Mouse (Mus musculus): ENCODE data around the gene Ip6k2. TPM values are rescaled to one million over a fixed set of nuclear protein-coding genes. Genes with fewer than 3 reads are reported as not detected.

The Ip6k2 gene
- polyA plus RNA-seq, 1 experiment: 93.8 TPM

DNA sequence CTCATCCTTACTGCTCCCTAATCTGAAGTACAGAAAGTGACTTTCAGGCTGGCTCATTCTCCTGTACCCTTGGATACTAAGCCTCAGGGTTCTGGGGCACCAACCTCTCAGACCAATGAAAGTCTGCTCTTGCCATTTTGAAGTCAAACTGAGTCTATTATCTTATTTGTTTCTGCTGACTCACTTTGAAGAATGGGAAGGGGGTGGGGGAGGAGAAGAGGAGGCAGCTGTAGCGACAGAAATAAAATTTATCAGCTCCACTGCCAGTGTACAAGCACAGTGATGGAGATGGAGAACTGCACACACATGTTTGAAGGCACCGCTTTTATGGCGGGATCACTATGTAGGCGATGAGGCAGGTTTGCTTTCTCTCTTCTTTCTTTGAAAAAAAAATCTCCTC, 6.3 kb upstream of the Ip6k2 start:
- Histone ChIP-seq H3K27ac (ENCODE audit: insufficient read depth, low read length) (no peak overlapping the region), H3K4me3 (ENCODE audit: insufficient read depth, low read length) (no peak overlapping the region), H3K4me1 (ENCODE audit: control insufficient read depth, insufficient read depth, low read length) (no peaks in the 10 kb centered on the region)
- TF ChIP-seq POLR2A (IDR thresholded peaks at IDR 0.05; ENCODE audit: low read depth, low read length) (no peak), CTCF (IDR thresholded peaks at IDR 0.05; ENCODE audit: borderline replicate concordance, insufficient read depth, low read length) (no peak)

GRCm38 (mm10) chr9:108780959-108781358, 2.6 kb upstream of the Ip6k2 start:
- Histone ChIP-seq H3K27ac (ENCODE audit: insufficient read depth, low read length) (no peak overlapping the region), H3K4me1 (ENCODE audit: control insufficient read depth, insufficient read depth, low read length) (peaks cover 2% of the 10 kb centered on the region), H3K4me3 (ENCODE audit: insufficient read depth, low read length) (no peak overlapping the region)
- TF ChIP-seq POLR2A (IDR thresholded peaks at IDR 0.05; ENCODE audit: low read depth, low read length): no peak
- TF ChIP-seq CTCF (IDR thresholded peaks at IDR 0.05; ENCODE audit: borderline replicate concordance, insufficient read depth, low read length): no peak

DNA sequence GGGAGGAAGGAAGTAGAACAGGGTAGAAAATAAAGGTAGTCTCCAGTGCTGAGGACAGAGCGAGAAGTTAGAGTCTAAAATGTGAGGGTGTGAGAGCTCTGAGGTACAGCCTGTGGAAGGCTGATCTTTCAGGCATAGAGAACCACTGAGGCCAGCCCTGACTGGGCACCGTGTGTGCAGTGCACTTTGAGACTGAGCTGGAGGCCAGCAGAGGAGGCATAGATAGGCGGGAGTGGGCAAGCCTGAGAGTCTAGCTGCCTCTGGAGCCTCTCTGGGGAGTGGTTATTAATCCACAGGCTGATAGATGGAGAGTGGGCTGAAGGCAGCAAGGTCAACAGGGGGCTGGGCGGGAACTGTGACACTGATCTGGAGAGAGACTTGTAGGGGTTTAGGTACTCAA, 1.7 kb upstream of the Ip6k2 start:
- peaks cover 6% of the 10 kb centered on the region for H3K4me1 ChIP-seq (ENCODE audit: control insufficient read depth, insufficient read depth, low read length)
- TF ChIP-seq POLR2A (IDR thresholded peaks at IDR 0.05; ENCODE audit: low read depth, low read length): no peak
- TF ChIP-seq CTCF (IDR thresholded peaks at IDR 0.05; ENCODE audit: borderline replicate concordance, insufficient read depth, low read length): no peak
- H3K27ac ChIP-seq (ENCODE audit: insufficient read depth, low read length): no peak overlapping the region
- H3K4me3 ChIP-seq (ENCODE audit: insufficient read depth, low read length): no peak overlapping the region

GRCm38 (mm10) chr9:108782836-108783547, 604 bp upstream of the Ip6k2 start:
- H3K27ac ChIP-seq (ENCODE audit: insufficient read depth, low read length): no peak overlapping the region
- H3K4me3 ChIP-seq (ENCODE audit: insufficient read depth, low read length): peak overlapping the region; percentile 28
- peaks cover 9% of the 10 kb centered on the region for H3K4me1 ChIP-seq (ENCODE audit: control insufficient read depth, insufficient read depth, low read length)
- TF ChIP-seq CTCF (IDR thresholded peaks at IDR 0.05; ENCODE audit: borderline replicate concordance, insufficient read depth, low read length) (no peak), POLR2A (IDR thresholded peaks at IDR 0.05; ENCODE audit: low read depth, low read length) (no peak)

DNA sequence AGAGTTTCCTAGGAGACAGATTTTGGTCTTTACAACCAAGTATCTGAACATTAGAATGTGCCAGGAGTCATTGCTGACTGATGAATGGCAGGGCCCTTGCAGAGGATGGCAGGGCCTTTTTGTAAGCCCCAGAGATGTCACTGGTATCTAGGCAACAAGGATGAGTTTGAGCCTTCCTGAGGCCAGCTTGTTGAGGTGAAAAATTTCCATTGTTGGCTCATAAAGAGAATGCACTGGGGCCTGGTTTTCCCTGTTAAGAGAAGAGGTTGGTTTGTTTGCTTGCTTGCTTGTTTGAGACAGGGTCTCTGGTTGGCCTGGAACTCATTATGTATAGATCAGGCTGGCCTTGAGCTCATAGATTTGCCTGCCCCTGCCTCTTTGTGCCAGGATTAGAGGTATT, 1.8 kb downstream of the Ip6k2 start:
- Histone ChIP-seq H3K4me1 (ENCODE audit: control insufficient read depth, insufficient read depth, low read length) (peaks cover 9% of the 10 kb centered on the region), H3K4me3 (ENCODE audit: insufficient read depth, low read length) (peak overlapping the region; percentile 27; the same call in 1 of the 2 replicates), H3K27ac (ENCODE audit: insufficient read depth, low read length) (no peak overlapping the region)
- no peak for TF ChIP-seq POLR2A (IDR thresholded peaks at IDR 0.05; ENCODE audit: low read depth, low read length)
- no peak for TF ChIP-seq CTCF (IDR thresholded peaks at IDR 0.05; ENCODE audit: borderline replicate concordance, insufficient read depth, low read length)

DNA sequence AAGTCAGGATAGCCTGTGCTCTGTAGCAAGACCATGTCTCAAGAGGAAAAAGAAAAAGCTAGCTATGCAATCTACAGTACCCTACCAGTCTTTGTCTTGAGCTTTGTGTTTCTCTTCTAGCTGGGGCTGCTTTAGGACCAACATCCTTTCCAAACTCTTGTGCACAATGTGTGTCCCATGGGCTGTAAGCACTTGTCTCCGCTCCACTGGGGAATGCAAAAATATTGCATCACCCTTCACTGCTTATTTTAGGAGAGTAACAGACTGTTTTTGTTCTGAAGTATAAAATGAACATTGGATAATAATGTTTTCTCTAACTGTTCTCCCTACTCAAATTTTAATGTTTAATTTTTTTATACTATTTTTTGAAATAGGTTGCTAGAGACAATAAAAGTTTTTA, 2.9 kb downstream of the Ip6k2 start:
- peaks cover 9% of the 10 kb centered on the region for H3K4me1 ChIP-seq (ENCODE audit: control insufficient read depth, insufficient read depth, low read length)
- no peak for TF ChIP-seq CTCF (IDR thresholded peaks at IDR 0.05; ENCODE audit: borderline replicate concordance, insufficient read depth, low read length)
- no peak for TF ChIP-seq POLR2A (IDR thresholded peaks at IDR 0.05; ENCODE audit: low read depth, low read length)
- H3K4me3 ChIP-seq (ENCODE audit: insufficient read depth, low read length): no peak overlapping the region
- H3K27ac ChIP-seq (ENCODE audit: insufficient read depth, low read length): no peak overlapping the region

GRCm38 (mm10) chr9:108787080-108787479, 3.5 kb downstream of the Ip6k2 start:
- Histone ChIP-seq H3K4me1 (ENCODE audit: control insufficient read depth, insufficient read depth, low read length) (peaks cover 9% of the 10 kb centered on the region), H3K4me3 (ENCODE audit: insufficient read depth, low read length) (no peak overlapping the region), H3K27ac (ENCODE audit: insufficient read depth, low read length) (no peak overlapping the region)
- TF ChIP-seq POLR2A (IDR thresholded peaks at IDR 0.05; ENCODE audit: low read depth, low read length): no peak
- TF ChIP-seq CTCF (IDR thresholded peaks at IDR 0.05; ENCODE audit: borderline replicate concordance, insufficient read depth, low read length): no peak

- TF ChIP-seq POLR2A (IDR thresholded peaks at IDR 0.05; ENCODE audit: low read depth, low read length) (no peak), CTCF (IDR thresholded peaks at IDR 0.05; ENCODE audit: borderline replicate concordance, insufficient read depth, low read length) (no peak)
- Histone ChIP-seq H3K4me1 (ENCODE audit: control insufficient read depth, insufficient read depth, low read length) (peaks cover 14% of the 10 kb centered on the region; the same call in 1 of the 2 replicates), H3K27ac (ENCODE audit: insufficient read depth, low read length) (no peak overlapping the region), H3K4me3 (ENCODE audit: insufficient read depth, low read length) (no peak overlapping the region)
Measured at GRCm38 (mm10) chr9:108788713-108789112, 5.1 kb downstream of the Ip6k2 start.

DNA sequence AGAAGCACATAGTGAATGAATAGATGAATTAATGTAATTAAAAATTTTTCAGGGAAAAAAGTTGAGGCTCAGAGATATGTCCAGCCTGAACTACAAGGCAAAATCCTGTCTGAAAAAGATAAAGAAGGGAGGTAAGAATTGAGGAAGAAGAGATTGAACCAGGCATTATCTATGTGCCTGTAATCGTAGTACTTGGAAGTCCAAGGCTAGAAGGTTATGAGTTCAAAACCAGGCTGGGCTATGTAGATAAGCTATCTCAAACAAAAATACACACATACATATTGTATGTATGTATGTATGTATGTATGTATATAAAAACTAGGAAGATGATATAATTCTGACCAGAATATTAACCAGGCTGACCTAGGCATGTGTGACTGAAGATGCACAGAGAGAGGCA, 8.7 kb downstream of the Ip6k2 start:
- TF ChIP-seq CTCF (IDR thresholded peaks at IDR 0.05; ENCODE audit: borderline replicate concordance, insufficient read depth, low read length): no peak
- TF ChIP-seq POLR2A (IDR thresholded peaks at IDR 0.05; ENCODE audit: low read depth, low read length): no peak
- Histone ChIP-seq H3K4me3 (ENCODE audit: insufficient read depth, low read length) (no peak overlapping the region), H3K4me1 (ENCODE audit: control insufficient read depth, insufficient read depth, low read length) (peaks cover 16% of the 10 kb centered on the region), H3K27ac (ENCODE audit: insufficient read depth, low read length) (no peak overlapping the region)

GRCm38 (mm10) chr9:108792730-108793129, 9.1 kb downstream of the Ip6k2 start:
- TF ChIP-seq CTCF (IDR thresholded peaks at IDR 0.05; ENCODE audit: borderline replicate concordance, insufficient read depth, low read length): no peak
- TF ChIP-seq POLR2A (IDR thresholded peaks at IDR 0.05; ENCODE audit: low read depth, low read length): no peak
- Histone ChIP-seq H3K4me3 (ENCODE audit: insufficient read depth, low read length) (no peak overlapping the region), H3K27ac (ENCODE audit: insufficient read depth, low read length) (no peak overlapping the region), H3K4me1 (ENCODE audit: control insufficient read depth, insufficient read depth, low read length) (peaks cover 20% of the 10 kb centered on the region)

Measured in embryonic fibroblast, embryonic 13.5 days (primary cell).